Mouse (Mus musculus): ENCODE data around the gene Lefty2. TPM values are rescaled to one million over a fixed set of nuclear protein-coding genes. Genes with fewer than 3 reads are reported as not detected.
A peak's percentile ranks its signal among the peaks of the same experiment; 100 is the strongest.

The Lefty2 gene
- polyA plus RNA-seq, 1 experiment = not detected

GRCm38 (mm10) chr1:180940776-180941460, 48.0 kb downstream of the Lefty2 start:
- Histone ChIP-seq H3K4me1 (ENCODE audit: control insufficient read depth, insufficient read depth, low read length) (peaks cover 27% of the 10 kb centered on the region), H3K27ac (ENCODE audit: insufficient read depth, low read length) (peak overlapping the region; percentile 86), H3K4me3 (ENCODE audit: insufficient read depth, low read length) (peak overlapping the region; percentile 76)

GRCm38 (mm10) chr1:180941726-180942125, 48.8 kb downstream of the Lefty2 start:
- H3K27ac ChIP-seq (ENCODE audit: insufficient read depth, low read length) = peak overlapping the region; percentile 86
- peak overlapping the region; percentile 76 for H3K4me3 ChIP-seq (ENCODE audit: insufficient read depth, low read length)
- TF ChIP-seq CTCF (IDR thresholded peaks at IDR 0.05; ENCODE audit: borderline replicate concordance, insufficient read depth, low read length) (no peak), POLR2A (IDR thresholded peaks at IDR 0.05; ENCODE audit: low read depth, low read length) (no peak)
- peaks cover 30% of the 10 kb centered on the region for H3K4me1 ChIP-seq (ENCODE audit: control insufficient read depth, insufficient read depth, low read length)

More at GRCm38 (mm10) chr1:180940776-180941460, 48.0 kb downstream of the Lefty2 start:
- no peak for TF ChIP-seq CTCF (IDR thresholded peaks at IDR 0.05; ENCODE audit: borderline replicate concordance, insufficient read depth, low read length)
- TF ChIP-seq POLR2A (IDR thresholded peaks at IDR 0.05; ENCODE audit: low read depth, low read length) = no peak

- H3K27ac ChIP-seq (ENCODE audit: insufficient read depth, low read length) = peak within 1 kb of the TSS; percentile 86
These were observed 49.5 kb downstream of the Lefty2 start, which contains the start of gene Tmem63a for GRCm38 (mm10) chr1:180942166-180943031. Gene Tmem63a (plus strand): TSS chr1:180942344.

GRCm38 (mm10) chr1:180943032-180943644, 50.2 kb downstream of the Lefty2 start:
- no peak for TF ChIP-seq CTCF (IDR thresholded peaks at IDR 0.05; ENCODE audit: borderline replicate concordance, insufficient read depth, low read length)
- no peak for TF ChIP-seq POLR2A (IDR thresholded peaks at IDR 0.05; ENCODE audit: low read depth, low read length)
- peak overlapping the region; percentile 76 for H3K4me3 ChIP-seq (ENCODE audit: insufficient read depth, low read length)
- peaks cover 30% of the 10 kb centered on the region for H3K4me1 ChIP-seq (ENCODE audit: control insufficient read depth, insufficient read depth, low read length)
- peak overlapping the region; percentile 86 for H3K27ac ChIP-seq (ENCODE audit: insufficient read depth, low read length)

More at GRCm38 (mm10) chr1:180942166-180943031, 49.5 kb downstream of the Lefty2 start, which contains the start of gene Tmem63a:
- H3K4me1 ChIP-seq (ENCODE audit: control insufficient read depth, insufficient read depth, low read length) = peaks cover 30% of the 10 kb centered on the region
- TF ChIP-seq POLR2A (IDR thresholded peaks at IDR 0.05; ENCODE audit: low read depth, low read length) (peak; percentile 91), CTCF (IDR thresholded peaks at IDR 0.05; ENCODE audit: borderline replicate concordance, insufficient read depth, low read length) (no peak)
- peak within 1 kb of the TSS; percentile 76 for H3K4me3 ChIP-seq (ENCODE audit: insufficient read depth, low read length)

GRCm38 (mm10) chr1:180943896-180944295, 51.0 kb downstream of the Lefty2 start:
- no peak for TF ChIP-seq POLR2A (IDR thresholded peaks at IDR 0.05; ENCODE audit: low read depth, low read length)
- TF ChIP-seq CTCF (IDR thresholded peaks at IDR 0.05; ENCODE audit: borderline replicate concordance, insufficient read depth, low read length) = no peak
- H3K27ac ChIP-seq (ENCODE audit: insufficient read depth, low read length) = peak overlapping the region; percentile 86
- H3K4me3 ChIP-seq (ENCODE audit: insufficient read depth, low read length) = 0 out of 2 replicates have a peak overlapping the region, but pooled peaks have one; percentile 76
- peaks cover 30% of the 10 kb centered on the region for H3K4me1 ChIP-seq (ENCODE audit: control insufficient read depth, insufficient read depth, low read length)

GRCm38 (mm10) chr1:180944553-180944952, 51.6 kb downstream of the Lefty2 start:
- Histone ChIP-seq H3K27ac (ENCODE audit: insufficient read depth, low read length) (peak overlapping the region; percentile 86), H3K4me3 (ENCODE audit: insufficient read depth, low read length) (no peak overlapping the region), H3K4me1 (ENCODE audit: control insufficient read depth, insufficient read depth, low read length) (peaks cover 30% of the 10 kb centered on the region)
- TF ChIP-seq CTCF (IDR thresholded peaks at IDR 0.05; ENCODE audit: borderline replicate concordance, insufficient read depth, low read length) (no peak), POLR2A (IDR thresholded peaks at IDR 0.05; ENCODE audit: low read depth, low read length) (0 out of 2 replicates have a peak, but pooled peaks have one; percentile 36)

GRCm38 (mm10) chr1:180945001-180945980, 52.4 kb downstream of the Lefty2 start:
- no peak overlapping the region for H3K4me3 ChIP-seq (ENCODE audit: insufficient read depth, low read length)

GRCm38 (mm10) chr1:180946448-180946847, 53.5 kb downstream of the Lefty2 start:
- TF ChIP-seq POLR2A (IDR thresholded peaks at IDR 0.05; ENCODE audit: low read depth, low read length) (no peak), CTCF (IDR thresholded peaks at IDR 0.05; ENCODE audit: borderline replicate concordance, insufficient read depth, low read length) (no peak)
- Histone ChIP-seq H3K27ac (ENCODE audit: insufficient read depth, low read length) (no peak overlapping the region), H3K4me3 (ENCODE audit: insufficient read depth, low read length) (no peak overlapping the region), H3K4me1 (ENCODE audit: control insufficient read depth, insufficient read depth, low read length) (peaks cover 24% of the 10 kb centered on the region)

More at GRCm38 (mm10) chr1:180945001-180945980, 52.4 kb downstream of the Lefty2 start:
- Histone ChIP-seq H3K27ac (ENCODE audit: insufficient read depth, low read length) (peak overlapping the region; percentile 86), H3K4me1 (ENCODE audit: control insufficient read depth, insufficient read depth, low read length) (peaks cover 30% of the 10 kb centered on the region)
- TF ChIP-seq POLR2A (IDR thresholded peaks at IDR 0.05; ENCODE audit: low read depth, low read length) = peak; percentile 55; the same call in 1 of the 2 replicates
- no peak for TF ChIP-seq CTCF (IDR thresholded peaks at IDR 0.05; ENCODE audit: borderline replicate concordance, insufficient read depth, low read length)

Other genes with a start within 250 kb of the Lefty2 start
- not detected in 2 replicates for gene Mixl1, start 196.1 kb upstream of the Lefty2 start, polyA plus RNA-seq (2011; ENCODE audit: insufficient read length, low read depth, missing spikeins)
- gene Acbd3, start 167.1 kb upstream of the Lefty2 start, polyA plus RNA-seq (2011; ENCODE audit: insufficient read length, low read depth, missing spikeins) = 66.3 and 69.4 TPM in 2 replicates
- 542 and 820 TPM in 2 replicates for gene H3f3a, start 79.2 kb upstream of the Lefty2 start, polyA plus RNA-seq (2011; ENCODE audit: insufficient read length, low read depth, missing spikeins)
- 25.9 and 28.0 TPM in 2 replicates for gene Sde2, start 42.0 kb upstream of the Lefty2 start, polyA plus RNA-seq (2011; ENCODE audit: insufficient read length, low read depth, missing spikeins)
- 21.2 and 26.0 TPM in 2 replicates for gene Pycr2, start 11.2 kb downstream of the Lefty2 start, polyA plus RNA-seq (2011; ENCODE audit: insufficient read length, low read depth, missing spikeins)
- 2.5 and 2.7 TPM in 2 replicates for gene Lefty1, start 41.9 kb downstream of the Lefty2 start, polyA plus RNA-seq (2011; ENCODE audit: insufficient read length, low read depth, missing spikeins)
- gene Tmem63a, start 49.2 kb downstream of the Lefty2 start, polyA plus RNA-seq (2011; ENCODE audit: insufficient read length, low read depth, missing spikeins) = 44.4 and 45.2 TPM in 2 replicates
- gene Ephx1, start 127.8 kb downstream of the Lefty2 start, polyA plus RNA-seq (2011; ENCODE audit: insufficient read length, low read depth, missing spikeins) = 156 and 205 TPM in 2 replicates
- gene 9130409I23Rik, start 158.1 kb downstream of the Lefty2 start, polyA plus RNA-seq (2011; ENCODE audit: insufficient read length, low read depth, missing spikeins) = not detected in 2 replicates